Mouse (Mus musculus): Measurements from ENCODE around the gene Alyref2. TPM values are rescaled to one million over a fixed set of nuclear protein-coding genes. Genes with fewer than 3 reads are reported as not detected.

Alyref2 gene
- polyA plus RNA-seq, 1 experiment from 2014 or later: 8.3 TPM

GRCm38 (mm10) chr1:171503592-171504291 lies 464 bp downstream of the Alyref2 start:
- peak overlapping the region; percentile 94 for H3K27ac ChIP-seq (ENCODE audit: low read depth, low read length)
- ATAC-seq (replicated peaks; ENCODE audit: low FRiP score): peak; percentile 39
- H3K4me1 ChIP-seq (replicated peaks; ENCODE audit: control insufficient read depth, insufficient read depth, low read length): peaks cover 3% of the 10 kb centered on the region; the same call in 1 of the 2 replicates
- H3K36me3 ChIP-seq (ENCODE audit: control insufficient read depth, insufficient read depth, low read length): no peaks in the 10 kb centered on the region
- H3K4me3 ChIP-seq (ENCODE audit: low read depth, low read length): peak overlapping the region; percentile 66
- H3K27me3 ChIP-seq (replicated peaks; ENCODE audit: control insufficient read depth, insufficient read depth, low read length): no peaks in the 10 kb centered on the region
- peak; percentile 90 for DNase-seq (ENCODE audit: low spot score)
- H3K9me3 ChIP-seq (ENCODE audit: control insufficient read depth, low read length): no peaks in the 10 kb centered on the region
- H3K4me2 ChIP-seq: peak overlapping the region; percentile 90
- WGBS: under 1% methylated on average over 53 of the region's 53 CpGs
- peak overlapping the region; percentile 78 for H3K9ac ChIP-seq (ENCODE audit: low read depth, low read length)

- H3K27me3 ChIP-seq (replicated peaks; ENCODE audit: control insufficient read depth, insufficient read depth, low read length): no peaks in the 10 kb centered on the region
- no peak for ATAC-seq (replicated peaks; ENCODE audit: low FRiP score)
- no peak overlapping the region for H3K27ac ChIP-seq (ENCODE audit: low read depth, low read length)
- no peaks in the 10 kb centered on the region for H3K9me3 ChIP-seq (ENCODE audit: control insufficient read depth, low read length)
- WGBS: 56% methylated on average over 4 of the region's 4 CpGs
- H3K4me3 ChIP-seq (ENCODE audit: low read depth, low read length): peak overlapping the region; percentile 66
- no peak overlapping the region for H3K9ac ChIP-seq (ENCODE audit: low read depth, low read length)
- peaks cover 3% of the 10 kb centered on the region; the same call in 1 of the 2 replicates for H3K4me1 ChIP-seq (replicated peaks; ENCODE audit: control insufficient read depth, insufficient read depth, low read length)
- H3K4me2 ChIP-seq: peak overlapping the region; percentile 90
- H3K36me3 ChIP-seq (ENCODE audit: control insufficient read depth, insufficient read depth, low read length): no peaks in the 10 kb centered on the region
- no peak for DNase-seq (ENCODE audit: low spot score)
These were observed 1.3 kb downstream of the Alyref2 start for GRCm38 (mm10) chr1:171504586-171504985.

GRCm38 (mm10) chr1:171513234-171513633 lies 10.0 kb downstream of the Alyref2 start:
- Histone ChIP-seq H3K9ac (ENCODE audit: low read depth, low read length) (no peak overlapping the region), H3K27ac (ENCODE audit: low read depth, low read length) (no peak overlapping the region), H3K4me2 (no peak overlapping the region), H3K4me1 (replicated peaks; ENCODE audit: control insufficient read depth, insufficient read depth, low read length) (no peaks in the 10 kb centered on the region), H3K27me3 (replicated peaks; ENCODE audit: control insufficient read depth, insufficient read depth, low read length) (no peaks in the 10 kb centered on the region), H3K4me3 (ENCODE audit: low read depth, low read length) (no peak overlapping the region), H3K36me3 (ENCODE audit: control insufficient read depth, insufficient read depth, low read length) (no peaks in the 10 kb centered on the region), H3K9me3 (ENCODE audit: control insufficient read depth, low read length) (no peaks in the 10 kb centered on the region)
- ATAC-seq (replicated peaks; ENCODE audit: low FRiP score) (no peak), DNase-seq (ENCODE audit: low spot score) (no peak)
- 83% methylated on average over 2 of the region's 2 CpGs for WGBS

- DNase-seq (ENCODE audit: low spot score): no peak
- Histone ChIP-seq H3K9me3 (ENCODE audit: control insufficient read depth, low read length) (no peaks in the 10 kb centered on the region), H3K4me1 (replicated peaks; ENCODE audit: control insufficient read depth, insufficient read depth, low read length) (no peaks in the 10 kb centered on the region), H3K27ac (ENCODE audit: low read depth, low read length) (no peak overlapping the region), H3K9ac (ENCODE audit: low read depth, low read length) (no peak overlapping the region), H3K4me3 (ENCODE audit: low read depth, low read length) (no peak overlapping the region), H3K4me2 (no peak overlapping the region), H3K36me3 (ENCODE audit: control insufficient read depth, insufficient read depth, low read length) (no peaks in the 10 kb centered on the region), H3K27me3 (replicated peaks; ENCODE audit: control insufficient read depth, insufficient read depth, low read length) (no peaks in the 10 kb centered on the region)
- WGBS: 94% methylated on average over 1 of the region's 1 CpGs
- ATAC-seq (replicated peaks; ENCODE audit: low FRiP score): no peak
These were observed 10.5 kb downstream of the Alyref2 start for GRCm38 (mm10) chr1:171513760-171514159.

- Histone ChIP-seq H3K4me1 (replicated peaks; ENCODE audit: control insufficient read depth, insufficient read depth, low read length) (no peaks in the 10 kb centered on the region), H3K9me3 (ENCODE audit: control insufficient read depth, low read length) (no peaks in the 10 kb centered on the region), H3K27ac (ENCODE audit: low read depth, low read length) (no peak overlapping the region), H3K36me3 (ENCODE audit: control insufficient read depth, insufficient read depth, low read length) (no peaks in the 10 kb centered on the region), H3K4me3 (ENCODE audit: low read depth, low read length) (no peak overlapping the region), H3K27me3 (replicated peaks; ENCODE audit: control insufficient read depth, insufficient read depth, low read length) (no peaks in the 10 kb centered on the region), H3K4me2 (no peak overlapping the region), H3K9ac (ENCODE audit: low read depth, low read length) (no peak overlapping the region)
- 22% methylated on average over 1 of the region's 1 CpGs for WGBS
- ATAC-seq (replicated peaks; ENCODE audit: low FRiP score) (no peak), DNase-seq (ENCODE audit: low spot score) (no peak)
These were observed 11.8 kb downstream of the Alyref2 start for GRCm38 (mm10) chr1:171515039-171515438.

GRCm38 (mm10) chr1:171515557-171515956 lies 12.3 kb downstream of the Alyref2 start:
- Histone ChIP-seq H3K36me3 (ENCODE audit: control insufficient read depth, insufficient read depth, low read length) (no peaks in the 10 kb centered on the region), H3K4me2 (no peak overlapping the region), H3K27me3 (replicated peaks; ENCODE audit: control insufficient read depth, insufficient read depth, low read length) (no peaks in the 10 kb centered on the region), H3K4me3 (ENCODE audit: low read depth, low read length) (no peak overlapping the region), H3K4me1 (replicated peaks; ENCODE audit: control insufficient read depth, insufficient read depth, low read length) (no peaks in the 10 kb centered on the region), H3K9me3 (ENCODE audit: control insufficient read depth, low read length) (no peaks in the 10 kb centered on the region), H3K9ac (ENCODE audit: low read depth, low read length) (no peak overlapping the region), H3K27ac (ENCODE audit: low read depth, low read length) (no peak overlapping the region)
- WGBS: 72% methylated on average over 4 of the region's 4 CpGs
- DNase-seq (ENCODE audit: low spot score) (no peak), ATAC-seq (replicated peaks; ENCODE audit: low FRiP score) (no peak)

- Histone ChIP-seq H3K4me2 (no peak overlapping the region), H3K4me3 (ENCODE audit: low read depth, low read length) (no peak overlapping the region), H3K9me3 (ENCODE audit: control insufficient read depth, low read length) (no peaks in the 10 kb centered on the region), H3K27ac (ENCODE audit: low read depth, low read length) (no peak overlapping the region), H3K27me3 (replicated peaks; ENCODE audit: control insufficient read depth, insufficient read depth, low read length) (no peaks in the 10 kb centered on the region), H3K36me3 (ENCODE audit: control insufficient read depth, insufficient read depth, low read length) (no peaks in the 10 kb centered on the region), H3K9ac (ENCODE audit: low read depth, low read length) (no peak overlapping the region), H3K4me1 (replicated peaks; ENCODE audit: control insufficient read depth, insufficient read depth, low read length) (no peaks in the 10 kb centered on the region)
- 84% methylated on average over 4 of the region's 4 CpGs for WGBS
- DNase-seq (ENCODE audit: low spot score) (no peak), ATAC-seq (replicated peaks; ENCODE audit: low FRiP score) (no peak)
These were observed 28.1 kb downstream of the Alyref2 start for GRCm38 (mm10) chr1:171531367-171531766.

- Histone ChIP-seq H3K36me3 (ENCODE audit: control insufficient read depth, insufficient read depth, low read length) (no peaks in the 10 kb centered on the region), H3K9ac (ENCODE audit: low read depth, low read length) (no peak overlapping the region), H3K4me1 (replicated peaks; ENCODE audit: control insufficient read depth, insufficient read depth, low read length) (no peaks in the 10 kb centered on the region), H3K27ac (ENCODE audit: low read depth, low read length) (no peak overlapping the region), H3K4me2 (no peak overlapping the region), H3K27me3 (replicated peaks; ENCODE audit: control insufficient read depth, insufficient read depth, low read length) (no peaks in the 10 kb centered on the region), H3K4me3 (ENCODE audit: low read depth, low read length) (no peak overlapping the region), H3K9me3 (ENCODE audit: control insufficient read depth, low read length) (no peaks in the 10 kb centered on the region)
- ATAC-seq (replicated peaks; ENCODE audit: low FRiP score): no peak
- 48% methylated on average over 2 of the region's 2 CpGs for WGBS
- DNase-seq (ENCODE audit: low spot score): no peak
These were observed 29.6 kb downstream of the Alyref2 start for GRCm38 (mm10) chr1:171532830-171533229.

GRCm38 (mm10) chr1:171534557-171534956 lies 31.3 kb downstream of the Alyref2 start:
- H3K36me3 ChIP-seq (ENCODE audit: control insufficient read depth, insufficient read depth, low read length): no peaks in the 10 kb centered on the region
- no peaks in the 10 kb centered on the region for H3K4me1 ChIP-seq (replicated peaks; ENCODE audit: control insufficient read depth, insufficient read depth, low read length)
- no peak overlapping the region for H3K27ac ChIP-seq (ENCODE audit: low read depth, low read length)
- no peak for ATAC-seq (replicated peaks; ENCODE audit: low FRiP score)
- no peaks in the 10 kb centered on the region for H3K27me3 ChIP-seq (replicated peaks; ENCODE audit: control insufficient read depth, insufficient read depth, low read length)
- H3K4me2 ChIP-seq: no peak overlapping the region
- no peak for DNase-seq (ENCODE audit: low spot score)
- no peak overlapping the region for H3K4me3 ChIP-seq (ENCODE audit: low read depth, low read length)
- no peak overlapping the region for H3K9ac ChIP-seq (ENCODE audit: low read depth, low read length)
- peaks cover 6% of the 10 kb centered on the region; the same call in 1 of the 2 replicates for H3K9me3 ChIP-seq (ENCODE audit: control insufficient read depth, low read length)
